Mouse (Mus musculus) liver, embryonic 14.5 days (tissue): Measurements from ENCODE around the gene Olfr73.
"Not testable (repeated sequence)": the region's sequence is repeated elsewhere in the genome, so short reads cannot be mapped to it uniquely, and the experiment has no call there.

ENCODE experiments used
- CTCF ChIP-seq: IDR thresholded peaks from 2 replicates; pipeline ENCODE4 v1.5.1; 2016; ENCODE audit warnings: antibody characterized with exemption, low read depth, control low read depth
- EP300 ChIP-seq: IDR thresholded peaks from 2 replicates; pipeline ENCODE4 v1.6.1; 2016; ENCODE audit warnings: antibody characterized with exemption, low read depth

GRCm38 (mm10) chr2:88022474-88022873 is 15.0 kb downstream of the Olfr73 start, which contains the start of gene Olfr1161:
- not testable (repeated sequence) for TF ChIP-seq EP300, CTCF
